Mouse (Mus musculus) cerebellum, adult (tissue): ENCODE data around the gene Atxn1.

Experiments
- ATAC-seq: cut with Nextera tagmentation; 2 replicates; pipeline ENCODE4 v1.9.2; 2017; ENCODE audit warnings: mild to moderate bottlenecking, moderate library complexity, mixed read lengths; ENCODE audit not compliant: insufficient number of reproducible peaks, low FRiP score, low TSS enrichment

The Atxn1 gene

GRCm38 (mm10) chr13:45963497-45964330 is 1.1 kb downstream of the Atxn1 start:
- peak; percentile 54 for ATAC-seq

GRCm38 (mm10) chr13:45962776-45963175 is 2.0 kb downstream of the Atxn1 start:
- ATAC-seq: no peak

GRCm38 (mm10) chr13:45961871-45962630 is 2.8 kb downstream of the Atxn1 start:
- ATAC-seq: no peak

- ATAC-seq: no peak
Observed at GRCm38 (mm10) chr13:45960311-45960965, 4.4 kb downstream of the Atxn1 start.

- ATAC-seq: no peak
Observed at GRCm38 (mm10) chr13:45958306-45958705, 6.5 kb downstream of the Atxn1 start.

- no peak for ATAC-seq
Observed at GRCm38 (mm10) chr13:45957629-45958028, 7.2 kb downstream of the Atxn1 start.

- ATAC-seq: no peak
Observed at GRCm38 (mm10) chr13:45956287-45956686, 8.5 kb downstream of the Atxn1 start.

- no peak for ATAC-seq
Observed at GRCm38 (mm10) chr13:45955370-45956055, 9.3 kb downstream of the Atxn1 start.

- ATAC-seq: no peak
Observed at GRCm38 (mm10) chr13:45953098-45953497, 11.7 kb downstream of the Atxn1 start.

GRCm38 (mm10) chr13:45951071-45951645 is 13.7 kb downstream of the Atxn1 start:
- no peak for ATAC-seq

GRCm38 (mm10) chr13:45950355-45950861 is 14.4 kb downstream of the Atxn1 start:
- ATAC-seq: no peak

- no peak for ATAC-seq
Observed at GRCm38 (mm10) chr13:45946136-45946535, 18.7 kb downstream of the Atxn1 start.

- ATAC-seq: no peak
Observed at GRCm38 (mm10) chr13:45942337-45942736, 22.5 kb downstream of the Atxn1 start.

GRCm38 (mm10) chr13:45940714-45941113 is 24.1 kb downstream of the Atxn1 start:
- 0 out of 2 replicates have a peak, but pooled peaks have one; percentile 31 for ATAC-seq

- no peak for ATAC-seq
Observed at GRCm38 (mm10) chr13:45939561-45939960, 25.2 kb downstream of the Atxn1 start.

- ATAC-seq: no peak
Observed at GRCm38 (mm10) chr13:45938083-45938482, 26.7 kb downstream of the Atxn1 start.

GRCm38 (mm10) chr13:45936765-45937164 is 28.0 kb downstream of the Atxn1 start:
- no peak for ATAC-seq

GRCm38 (mm10) chr13:45935798-45936197 is 29.0 kb downstream of the Atxn1 start:
- ATAC-seq: no peak

GRCm38 (mm10) chr13:45934841-45935240 is 30.0 kb downstream of the Atxn1 start:
- ATAC-seq: no peak

GRCm38 (mm10) chr13:45934085-45934484 is 30.7 kb downstream of the Atxn1 start:
- no peak for ATAC-seq
